Mouse (Mus musculus) testis, adult 2 months (tissue): ENCODE data around the gene Ctnnd2. TPM values are rescaled to one million over a fixed set of nuclear protein-coding genes. Genes with fewer than 3 reads are reported as not detected.

Source experiments
- H3K27ac ChIP-seq: fragments of 200-500 bp; 2 replicates; pipeline ENCODE4 v1.5.1; 2012; ENCODE audit warnings: low read depth, low read length; ENCODE audit not compliant: control insufficient read depth, insufficient read depth
- H3K27me3 ChIP-seq: fragments of 200-500 bp; 2 replicates; pipeline ENCODE4 v1.6.1; 2012; ENCODE audit warnings: mild to moderate bottlenecking, low read length, moderate library complexity; ENCODE audit not compliant: control insufficient read depth, insufficient read depth
- H3K36me3 ChIP-seq: fragments of 200-500 bp; 2 replicates; pipeline ENCODE4 v1.6.1; 2012; ENCODE audit warnings: mild to moderate bottlenecking, low read length; ENCODE audit not compliant: control insufficient read depth, insufficient read depth
- H3K4me1 ChIP-seq: fragments of 200-500 bp; 2 replicates; pipeline ENCODE4 v1.6.1; 2012; ENCODE audit warnings: low read length; ENCODE audit not compliant: control insufficient read depth, insufficient read depth
- H3K4me3 ChIP-seq: fragments of 200-500 bp; 2 replicates; pipeline ENCODE4 v1.5.1; 2012; ENCODE audit warnings: low read depth, mild to moderate bottlenecking, low read length, moderate library complexity, mixed read lengths; ENCODE audit not compliant: control insufficient read depth
- CTCF ChIP-seq: fragments of 200-500 bp; IDR thresholded peaks from 2 replicates; pipeline ENCODE4 v1.5.1; 2012; ENCODE audit warnings: low read depth, mild to moderate bottlenecking, inconsistent platforms, low read length, moderate library complexity; ENCODE audit not compliant: control insufficient read depth, insufficient read depth, insufficient replicate concordance
- POLR2A ChIP-seq: fragments of 200-500 bp; IDR thresholded peaks from 2 replicates; pipeline ENCODE4 v1.6.1; 2012; ENCODE audit warnings: low read depth, mild to moderate bottlenecking, inconsistent platforms, low read length, moderate library complexity; ENCODE audit not compliant: control insufficient read depth
- polyA plus RNA-seq: library from polyadenylated mRNA; depleted of rRNA; stranded (reverse); fragments of >200 nt; gene quantifications from 2 replicates; pipeline ENCODE4 v1.2.3, GENCODE M21; 2012

The Ctnnd2 gene
- polyA plus RNA-seq, 1 experiment = 3.8 TPM

DNA sequence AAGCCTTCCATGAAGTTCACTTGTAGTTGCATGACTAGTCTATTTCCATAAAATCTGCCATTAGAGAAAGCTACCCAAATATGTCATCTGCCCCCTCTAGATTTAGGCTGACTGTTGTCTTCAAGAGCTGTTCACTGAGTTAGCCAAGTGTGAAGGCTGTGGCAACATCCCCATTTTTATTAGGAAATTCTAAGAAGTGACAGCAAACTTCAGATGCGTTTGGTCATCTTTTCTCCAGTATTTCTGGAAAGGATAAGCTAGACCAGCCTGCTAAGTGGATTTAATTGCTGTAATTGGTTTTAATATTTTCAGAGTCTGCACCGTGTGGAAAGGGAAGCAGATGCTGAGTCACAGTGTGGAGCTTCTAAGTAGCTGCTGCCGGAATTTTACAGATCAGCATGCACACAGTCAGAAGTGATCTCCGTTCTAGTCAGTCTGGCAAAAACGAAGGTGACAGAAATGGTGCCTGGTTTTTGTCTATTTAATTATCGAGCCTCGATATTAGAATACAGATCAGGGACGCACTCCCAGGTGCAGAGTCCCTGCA is 397.9 kb downstream of the Ctnnd2 start:
- Histone ChIP-seq H3K36me3 (no peaks in the 10 kb centered on the region), H3K4me1 (no peaks in the 10 kb centered on the region), H3K27ac (no peak overlapping the region), H3K27me3 (no peaks in the 10 kb centered on the region), H3K4me3 (no peak overlapping the region)
- TF ChIP-seq POLR2A = no peak

DNA sequence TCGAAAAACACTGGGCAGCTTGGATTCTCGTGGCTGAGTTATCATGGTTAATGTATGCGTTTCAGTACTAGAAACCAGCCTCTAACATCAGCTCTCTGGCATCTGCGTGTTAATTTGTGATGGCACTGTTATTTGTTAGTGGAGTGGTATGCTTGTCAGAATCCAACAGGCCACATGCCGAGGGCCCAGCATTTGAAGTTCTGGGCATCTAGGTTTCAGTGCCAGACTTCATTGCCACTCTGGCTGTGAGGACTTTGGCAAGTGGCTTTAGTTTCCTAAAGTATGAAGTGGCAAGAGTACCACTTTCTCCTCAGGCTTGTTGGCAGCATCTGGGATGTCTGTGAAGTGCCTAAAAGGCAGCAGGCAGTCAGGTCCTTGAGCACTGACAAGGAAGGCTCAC is 415.1 kb downstream of the Ctnnd2 start:
- no peak overlapping the region for H3K4me3 ChIP-seq
- TF ChIP-seq CTCF = no peak
- no peak for TF ChIP-seq POLR2A
- H3K27ac ChIP-seq = no peak overlapping the region
- H3K27me3 ChIP-seq = no peaks in the 10 kb centered on the region
- no peaks in the 10 kb centered on the region for H3K36me3 ChIP-seq
- no peaks in the 10 kb centered on the region for H3K4me1 ChIP-seq

DNA sequence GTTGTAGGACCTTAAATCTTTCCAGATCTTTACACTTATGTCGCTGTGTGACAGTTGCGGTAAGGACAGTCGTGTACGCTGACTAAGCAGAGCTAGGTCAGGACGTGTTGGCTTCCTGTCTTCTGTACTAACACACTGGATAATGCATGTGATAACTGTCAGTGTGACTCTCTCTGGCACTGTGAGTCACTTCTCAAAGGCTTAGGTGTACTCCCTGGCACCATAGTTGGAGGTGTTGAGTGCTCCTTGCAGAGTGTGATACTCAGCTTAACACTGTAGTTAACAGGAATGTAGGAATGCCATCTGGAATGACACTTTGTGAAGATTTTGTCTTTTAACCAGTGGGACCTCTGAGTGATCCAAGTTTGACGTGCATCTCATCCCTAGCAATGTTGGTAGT is 418.5 kb downstream of the Ctnnd2 start:
- Histone ChIP-seq H3K27me3 (no peaks in the 10 kb centered on the region), H3K27ac (no peak overlapping the region), H3K36me3 (no peaks in the 10 kb centered on the region), H3K4me3 (no peak overlapping the region), H3K4me1 (no peaks in the 10 kb centered on the region)
- no peak for TF ChIP-seq CTCF
- no peak for TF ChIP-seq POLR2A

DNA sequence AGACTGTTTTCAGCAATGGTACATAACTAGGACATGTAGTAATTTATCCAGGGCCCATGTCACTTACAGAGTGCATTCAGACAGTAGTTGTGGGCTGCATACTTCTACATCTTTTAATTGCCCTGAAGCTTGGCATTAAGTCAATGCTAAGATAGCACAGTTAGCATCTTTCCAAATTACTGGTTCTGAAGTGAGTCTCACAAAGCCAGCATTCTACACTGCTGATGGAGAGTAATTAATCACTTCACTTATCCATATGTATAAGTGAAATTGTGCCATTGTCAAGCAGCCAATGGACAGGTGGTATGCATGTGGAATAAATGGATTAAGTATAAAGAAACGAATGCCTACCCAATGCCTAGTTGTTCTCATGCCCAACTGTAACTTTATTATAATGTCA is 423.1 kb downstream of the Ctnnd2 start:
- H3K4me1 ChIP-seq = no peaks in the 10 kb centered on the region
- no peak for TF ChIP-seq POLR2A
- TF ChIP-seq CTCF = no peak
- no peak overlapping the region for H3K27ac ChIP-seq
- no peak overlapping the region for H3K4me3 ChIP-seq
- no peaks in the 10 kb centered on the region for H3K27me3 ChIP-seq
- H3K36me3 ChIP-seq = no peaks in the 10 kb centered on the region

DNA sequence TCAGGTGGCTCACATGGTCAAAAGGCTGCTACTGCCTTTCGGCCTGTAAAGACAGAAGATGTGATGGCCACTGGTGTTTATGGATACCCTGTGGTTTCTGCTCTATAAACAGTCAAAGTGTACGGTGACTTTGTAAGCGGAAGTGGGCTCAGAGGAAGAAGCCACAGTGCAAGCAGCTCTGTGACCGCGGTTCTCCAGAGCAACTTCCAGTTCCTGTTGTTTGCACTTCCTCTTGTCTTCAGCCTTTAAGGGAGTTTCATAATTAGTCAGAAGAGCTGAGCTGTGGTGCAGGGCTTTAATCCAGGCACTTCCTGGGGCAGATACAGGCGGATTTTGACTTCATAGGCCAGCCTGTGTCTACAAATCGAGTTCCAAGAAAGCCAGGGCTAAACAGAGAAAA is 438.2 kb downstream of the Ctnnd2 start:
- no peaks in the 10 kb centered on the region for H3K4me1 ChIP-seq
- no peak overlapping the region for H3K27ac ChIP-seq
- H3K4me3 ChIP-seq = no peak overlapping the region
- no peaks in the 10 kb centered on the region for H3K36me3 ChIP-seq
- TF ChIP-seq CTCF (no peak), POLR2A (no peak)
- no peaks in the 10 kb centered on the region for H3K27me3 ChIP-seq

DNA sequence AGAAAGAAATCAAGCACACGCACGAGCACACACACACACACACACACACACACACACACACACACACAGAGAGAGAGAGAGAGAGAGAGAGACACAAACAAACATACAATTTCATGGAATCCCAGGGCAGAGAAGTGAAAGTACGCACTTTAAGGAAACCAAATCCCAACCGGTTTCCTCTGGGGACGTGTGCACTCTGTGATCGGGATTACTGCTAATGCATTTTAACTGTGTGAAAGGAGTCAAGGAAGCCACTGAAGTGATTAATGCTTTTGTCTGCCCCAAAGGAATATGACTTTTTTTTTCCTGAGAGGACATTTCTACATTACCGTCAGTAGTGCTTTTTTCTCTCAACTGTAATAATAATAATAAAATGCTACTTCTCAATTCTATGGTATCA is 443.1 kb downstream of the Ctnnd2 start:
- TF ChIP-seq CTCF = no peak
- TF ChIP-seq POLR2A = no peak
- Histone ChIP-seq H3K27ac (no peak overlapping the region), H3K36me3 (no peaks in the 10 kb centered on the region), H3K27me3 (no peaks in the 10 kb centered on the region), H3K4me3 (no peak overlapping the region), H3K4me1 (no peaks in the 10 kb centered on the region)

DNA sequence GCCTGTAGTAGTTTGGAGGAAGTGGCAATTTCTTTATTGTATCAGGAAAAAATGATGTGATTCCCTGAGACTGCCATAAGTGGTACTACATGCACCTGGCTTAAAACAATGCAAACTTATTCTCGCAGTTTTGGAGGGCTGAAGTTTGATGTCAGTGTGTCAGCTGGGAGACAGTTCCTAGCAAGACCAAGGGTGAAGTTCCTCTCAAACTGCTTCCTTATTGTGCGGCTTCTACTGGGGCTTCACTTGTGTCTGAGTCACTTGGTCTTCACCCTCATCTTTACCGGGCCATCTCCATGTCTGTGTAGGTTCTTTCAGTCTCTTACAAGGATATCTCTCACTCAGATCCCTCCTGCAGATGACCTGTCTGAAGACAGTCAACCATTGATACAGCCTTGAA is 444.5 kb downstream of the Ctnnd2 start:
- Histone ChIP-seq H3K27me3 (no peaks in the 10 kb centered on the region), H3K36me3 (no peaks in the 10 kb centered on the region), H3K4me3 (no peak overlapping the region), H3K27ac (no peak overlapping the region), H3K4me1 (no peaks in the 10 kb centered on the region)
- no peak for TF ChIP-seq CTCF
- TF ChIP-seq POLR2A = no peak

DNA sequence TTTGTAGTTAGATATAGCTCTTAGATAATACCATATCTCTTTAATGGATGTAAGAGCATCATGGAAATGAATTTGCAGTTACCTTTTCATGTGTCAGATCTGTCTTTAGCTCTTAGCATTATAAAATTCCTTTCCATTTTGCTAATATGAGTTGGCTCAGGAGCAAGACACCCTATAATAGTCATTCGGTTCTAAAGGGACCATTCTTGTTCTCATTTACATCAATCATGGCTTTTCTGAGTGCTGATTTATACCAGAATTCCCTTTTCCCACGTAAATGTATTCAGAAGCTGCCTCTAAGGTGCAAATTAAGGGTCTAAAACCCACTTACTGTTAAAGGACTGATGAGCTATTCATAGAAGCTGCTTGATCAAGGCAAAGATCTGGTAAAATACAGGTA is 445.5 kb downstream of the Ctnnd2 start:
- no peaks in the 10 kb centered on the region for H3K27me3 ChIP-seq
- TF ChIP-seq POLR2A (no peak), CTCF (no peak)

More for the DNA sequence above, 445.5 kb downstream of the Ctnnd2 start:
- no peaks in the 10 kb centered on the region for H3K4me1 ChIP-seq
- no peak overlapping the region for H3K27ac ChIP-seq
- no peak overlapping the region for H3K4me3 ChIP-seq
- H3K36me3 ChIP-seq = no peaks in the 10 kb centered on the region
